Mouse (Mus musculus): ENCODE data around the gene Ache. TPM values are rescaled to one million over a fixed set of nuclear protein-coding genes. Genes with fewer than 3 reads are reported as not detected.

The Ache gene
- polyA plus RNA-seq (2015; fragmentation: Nextera tagmentation; extraction: Ambion mirVana) = 8.9 and 9.6 TPM in 2 replicates

- H3K27ac ChIP-seq (ENCODE audit: low read depth, low read length) = peak within 1 kb of the TSS; percentile 50; the same call in 1 of the 2 replicates
- ATAC-seq = peak; percentile 15; the same call in 1 of the 2 replicates
Observed at GRCm38 (mm10) chr5:137287032-137287952, at the start of gene Ache. Gene Ache, plus strand, starts transcription at chr5:137287519.

GRCm38 (mm10) chr5:137263897-137264720 is 23.2 kb upstream of the Ache start:
- 28% methylated on average over 14 of the region's 14 CpGs for WGBS
- Histone ChIP-seq H3K9ac (ENCODE audit: low read depth, low read length) (no peak overlapping the region), H3K4me3 (ENCODE audit: low read depth, low read length) (no peak overlapping the region), H3K4me1 (replicated peaks; ENCODE audit: control insufficient read depth, insufficient read depth, low read length) (0 out of 2 replicates have a peak, but pooled peaks cover 7% of the 10 kb centered on the region), H3K27ac (ENCODE audit: low read depth, low read length) (no peak overlapping the region), H3K4me2 (replicated peaks; ENCODE audit: low read depth) (peak overlapping the region; percentile 17), H3K9me3 (ENCODE audit: control insufficient read depth) (no peaks in the 10 kb centered on the region), H3K27me3 (replicated peaks; ENCODE audit: control insufficient read depth, insufficient read depth, low read length) (no peaks in the 10 kb centered on the region), H3K36me3 (ENCODE audit: control insufficient read depth, insufficient read depth) (no peaks in the 10 kb centered on the region)
- no peak for TF ChIP-seq CTCF (IDR thresholded peaks at IDR 0.05; ENCODE audit: low read depth)
- peak; percentile 77 for ATAC-seq

More at GRCm38 (mm10) chr5:137287032-137287952, at the start of gene Ache:
- no peaks in the 10 kb centered on the region for H3K36me3 ChIP-seq (ENCODE audit: control insufficient read depth, insufficient read depth)
- peak within 1 kb of the TSS; percentile 41 for H3K4me3 ChIP-seq (ENCODE audit: low read depth, low read length)
- peaks cover 24% of the 10 kb centered on the region for H3K27me3 ChIP-seq (replicated peaks; ENCODE audit: control insufficient read depth, insufficient read depth, low read length)
- H3K9me3 ChIP-seq (ENCODE audit: control insufficient read depth) = no peaks in the 10 kb centered on the region
- peaks cover 8% of the 10 kb centered on the region for H3K4me1 ChIP-seq (replicated peaks; ENCODE audit: control insufficient read depth, insufficient read depth, low read length)
- 0 out of 2 replicates have a peak within 1 kb of the TSS, but pooled peaks have one; percentile 45 for H3K9ac ChIP-seq (ENCODE audit: low read depth, low read length)
- 5% methylated on average over 40 of the region's 40 CpGs for whole genome bisulfite sequencing
- peak within 1 kb of the TSS; percentile 77 for H3K4me2 ChIP-seq (replicated peaks; ENCODE audit: low read depth)
- no peak for TF ChIP-seq CTCF (IDR thresholded peaks at IDR 0.05; ENCODE audit: low read depth)

- Histone ChIP-seq H3K4me3 (ENCODE audit: low read depth, low read length) (no peak overlapping the region), H3K27me3 (replicated peaks; ENCODE audit: control insufficient read depth, insufficient read depth, low read length) (no peaks in the 10 kb centered on the region), H3K36me3 (ENCODE audit: control insufficient read depth, insufficient read depth) (no peaks in the 10 kb centered on the region), H3K4me1 (replicated peaks; ENCODE audit: control insufficient read depth, insufficient read depth, low read length) (0 out of 2 replicates have a peak, but pooled peaks cover 7% of the 10 kb centered on the region), H3K4me2 (replicated peaks; ENCODE audit: low read depth) (peak overlapping the region; percentile 17), H3K9ac (ENCODE audit: low read depth, low read length) (no peak overlapping the region), H3K27ac (ENCODE audit: low read depth, low read length) (0 out of 2 replicates have a peak overlapping the region, but pooled peaks have one; percentile 1), H3K9me3 (ENCODE audit: control insufficient read depth) (no peaks in the 10 kb centered on the region)
- ATAC-seq = 0 out of 2 replicates have a peak, but pooled peaks have one; percentile 20
- no peak for TF ChIP-seq CTCF (IDR thresholded peaks at IDR 0.05; ENCODE audit: low read depth)
- WGBS = 86% methylated on average over 11 of the region's 11 CpGs
Observed at GRCm38 (mm10) chr5:137264787-137265186, 22.5 kb upstream of the Ache start.

- Histone ChIP-seq H3K4me3 (ENCODE audit: low read depth, low read length) (no peak overlapping the region), H3K9ac (ENCODE audit: low read depth, low read length) (0 out of 2 replicates have a peak overlapping the region, but pooled peaks have one; percentile 17), H3K27ac (ENCODE audit: low read depth, low read length) (no peak overlapping the region; the same call in none of the 2 replicates), H3K9me3 (ENCODE audit: control insufficient read depth) (no peaks in the 10 kb centered on the region), H3K36me3 (ENCODE audit: control insufficient read depth, insufficient read depth) (no peaks in the 10 kb centered on the region), H3K4me2 (replicated peaks; ENCODE audit: low read depth) (peak overlapping the region; percentile 57), H3K4me1 (replicated peaks; ENCODE audit: control insufficient read depth, insufficient read depth, low read length) (0 out of 2 replicates have a peak, but pooled peaks cover 7% of the 10 kb centered on the region), H3K27me3 (replicated peaks; ENCODE audit: control insufficient read depth, insufficient read depth, low read length) (no peaks in the 10 kb centered on the region)
- TF ChIP-seq CTCF (IDR thresholded peaks at IDR 0.05; ENCODE audit: low read depth) = no peak
- ATAC-seq = peak; percentile 65
- 16% methylated on average over 15 of the region's 18 CpGs for WGBS
Observed at GRCm38 (mm10) chr5:137268131-137268910, 19.0 kb upstream of the Ache start.
